Mouse (Mus musculus) E14TG2a.4 (cell line): Measurements from ENCODE around the gene Tmem132e.

Experiments
- CTCF ChIP-seq: conservative IDR thresholded peaks from 2 replicates; pipeline ENCODE4 v1.5.1; 2014; ENCODE audit warnings: low read length
- NANOG ChIP-seq: IDR thresholded peaks from 2 replicates; pipeline ENCODE4 v1.6.1; 2014; ENCODE audit warnings: borderline replicate concordance, low read length, mixed read lengths
- POU5F1 ChIP-seq: IDR thresholded peaks from 2 replicates; pipeline ENCODE4 v1.6.1; 2014; ENCODE audit warnings: low read length, borderline replicate concordance

DNA sequence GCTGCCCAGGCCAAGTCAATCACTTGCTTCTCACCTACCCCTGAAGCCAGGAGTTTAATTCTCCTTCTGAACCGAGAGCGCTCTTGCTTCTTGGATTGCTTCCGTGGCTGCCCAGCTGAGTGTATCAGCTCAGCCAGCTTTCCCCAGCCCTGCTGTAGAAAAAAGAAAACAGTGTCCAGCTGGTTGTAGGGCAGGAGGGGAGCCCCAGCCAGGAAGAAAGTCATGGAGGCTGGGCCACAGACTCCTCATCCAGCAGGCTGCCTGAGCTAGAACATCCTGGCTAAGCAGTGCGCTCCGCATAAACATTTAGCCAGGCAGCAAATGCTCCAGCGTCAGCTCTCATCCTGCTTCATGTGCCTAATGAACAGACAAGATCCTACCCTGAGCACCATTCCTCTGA, 48.3 kb upstream of the Tmem132e start:
- no peak for TF ChIP-seq CTCF
- no peak for TF ChIP-seq NANOG
- TF ChIP-seq POU5F1 = no peak
